Mouse (Mus musculus): ENCODE data around the gene Prcd. TPM values are rescaled to one million over a fixed set of nuclear protein-coding genes. Genes with fewer than 3 reads are reported as not detected.
"Not testable (repeated sequence)": the region's sequence is repeated elsewhere in the genome, so short reads cannot be mapped to it uniquely, and the experiment has no call there.

Gene Prcd
- 0.32 TPM in 1 of 2 replicates, not detected in the other for polyA plus RNA-seq (2015; fragmentation: Nextera tagmentation; extraction: Ambion mirVana)

DNA sequence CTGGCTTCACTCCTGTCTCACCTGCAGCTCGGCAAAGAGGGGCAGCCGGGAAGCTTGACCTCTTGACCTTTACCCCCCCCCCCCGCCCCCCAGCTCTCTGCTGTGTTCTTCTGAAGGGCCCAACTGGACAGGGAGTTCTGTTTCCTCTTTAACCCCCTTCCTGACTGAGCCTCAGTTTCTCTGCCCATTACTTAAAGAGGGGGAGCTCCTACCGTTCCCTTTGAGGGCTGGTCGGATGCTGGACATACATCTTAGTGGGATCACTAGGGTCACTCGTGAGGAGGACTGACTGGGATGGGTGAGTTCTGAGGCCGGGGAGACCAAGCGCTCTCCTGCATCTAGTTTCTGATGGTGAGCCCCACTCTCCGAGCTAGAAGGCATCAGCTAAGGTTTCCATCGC is at the start of gene Prcd:
Gene Prcd (plus strand): TSS at position 301 of the 400 bp plus-strand sequence.
- 7% methylated on average over 10 of the region's 10 CpGs for WGBS (ENCODE audit: insufficient replicate concordance)
- ATAC-seq (no peak), DNase-seq (no peak)
- Histone ChIP-seq H3K9ac (replicated peaks) (peak within 1 kb of the TSS; percentile 34; the same call in 1 of the 2 replicates), H3K27me3 (ENCODE audit: insufficient read depth, low read length) (peaks cover 34% of the 10 kb centered on the region), H3K9me3 (ENCODE audit: low read length) (no peaks in the 10 kb centered on the region), H3K4me2 (ENCODE audit: low read depth, low read length) (peak within 1 kb of the TSS; percentile 65), H3K4me1 (ENCODE audit: insufficient read depth) (peaks cover 14% of the 10 kb centered on the region), H3K36me3 (replicated peaks; ENCODE audit: insufficient read depth, low read length) (no peaks in the 10 kb centered on the region), H3K4me3 (ENCODE audit: low read depth, low read length) (peak within 1 kb of the TSS; percentile 41), H3K27ac (ENCODE audit: low read depth) (no peak within 1 kb of the TSS)
- TF ChIP-seq CTCF (IDR thresholded peaks at IDR 0.05; ENCODE audit: low read depth): no peak
- no peak for TF ChIP-seq EP300 (IDR thresholded peaks at IDR 0.05; ENCODE audit: low read depth)

DNA sequence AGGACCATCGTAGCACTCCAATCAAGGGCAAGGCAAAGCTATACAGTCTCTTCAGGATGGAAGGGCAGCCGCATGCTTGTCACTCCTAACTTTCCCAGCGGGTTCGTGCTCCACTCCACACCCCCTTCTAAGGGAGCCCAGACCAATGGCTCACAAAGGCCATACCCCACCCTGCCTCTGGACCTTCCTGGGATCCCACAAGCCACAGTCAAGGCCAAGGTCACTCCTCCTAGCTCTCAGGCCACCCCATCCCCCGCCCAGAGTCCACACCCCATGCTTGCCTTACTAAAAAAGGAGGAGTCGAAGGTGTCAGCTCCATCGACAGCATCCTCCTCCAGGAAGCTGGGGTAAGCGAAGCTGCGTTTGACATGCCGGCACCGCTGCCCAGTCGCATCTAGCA is 49.2 kb upstream of the Prcd start:
- TF ChIP-seq EP300 (IDR thresholded peaks at IDR 0.05; ENCODE audit: low read depth) (no peak), CTCF (IDR thresholded peaks at IDR 0.05; ENCODE audit: low read depth) (no peak)
- WGBS (ENCODE audit: insufficient replicate concordance): 91% methylated on average over 12 of the region's 12 CpGs
- Histone ChIP-seq H3K9ac (replicated peaks) (no peak overlapping the region), H3K4me2 (ENCODE audit: low read depth, low read length) (no peak overlapping the region), H3K9me3 (ENCODE audit: low read length) (no peaks in the 10 kb centered on the region), H3K4me1 (ENCODE audit: insufficient read depth) (no peaks in the 10 kb centered on the region), H3K36me3 (replicated peaks; ENCODE audit: insufficient read depth, low read length) (peaks cover 87% of the 10 kb centered on the region), H3K4me3 (ENCODE audit: low read depth, low read length) (no peak overlapping the region), H3K27ac (ENCODE audit: low read depth) (no peak overlapping the region), H3K27me3 (ENCODE audit: insufficient read depth, low read length) (no peaks in the 10 kb centered on the region)
- no peak for DNase-seq
- no peak for ATAC-seq

DNA sequence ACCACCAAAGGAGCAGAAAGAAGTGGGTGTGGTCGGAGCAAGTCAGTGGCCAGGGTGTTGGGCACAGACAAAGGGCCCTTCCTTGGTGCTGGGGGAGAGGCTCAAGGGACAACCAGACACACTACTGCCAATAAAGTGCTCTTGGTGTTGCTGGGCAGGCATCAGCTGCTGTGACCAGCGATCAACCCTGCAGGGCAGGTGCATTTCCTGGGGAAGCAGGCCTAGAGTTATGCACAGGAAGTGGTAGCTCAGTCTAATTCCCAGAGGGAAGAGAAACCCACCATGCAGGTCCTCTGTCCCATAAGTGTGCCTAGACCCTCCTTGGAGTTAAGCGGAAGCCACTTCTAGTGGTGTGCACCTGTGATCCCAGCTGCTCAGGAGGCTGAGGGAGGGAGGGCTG is 45.6 kb upstream of the Prcd start:
- peak; percentile 29; the same call in 1 of the 2 replicates for ATAC-seq
- H3K4me2 ChIP-seq (ENCODE audit: low read depth, low read length): no peak overlapping the region
- peaks cover 62% of the 10 kb centered on the region for H3K36me3 ChIP-seq (replicated peaks; ENCODE audit: insufficient read depth, low read length)
- H3K27ac ChIP-seq (ENCODE audit: low read depth): no peak overlapping the region
- H3K4me3 ChIP-seq (ENCODE audit: low read depth, low read length): no peak overlapping the region
- WGBS (ENCODE audit: insufficient replicate concordance): 88% methylated on average over 3 of the region's 3 CpGs
- H3K9me3 ChIP-seq (ENCODE audit: low read length): no peaks in the 10 kb centered on the region
- no peak overlapping the region for H3K9ac ChIP-seq (replicated peaks)
- H3K4me1 ChIP-seq (ENCODE audit: insufficient read depth): peaks cover 16% of the 10 kb centered on the region
- TF ChIP-seq EP300 (IDR thresholded peaks at IDR 0.05; ENCODE audit: low read depth) (no peak), CTCF (IDR thresholded peaks at IDR 0.05; ENCODE audit: low read depth) (no peak)
- H3K27me3 ChIP-seq (ENCODE audit: insufficient read depth, low read length): no peaks in the 10 kb centered on the region
- DNase-seq: no peak

DNA sequence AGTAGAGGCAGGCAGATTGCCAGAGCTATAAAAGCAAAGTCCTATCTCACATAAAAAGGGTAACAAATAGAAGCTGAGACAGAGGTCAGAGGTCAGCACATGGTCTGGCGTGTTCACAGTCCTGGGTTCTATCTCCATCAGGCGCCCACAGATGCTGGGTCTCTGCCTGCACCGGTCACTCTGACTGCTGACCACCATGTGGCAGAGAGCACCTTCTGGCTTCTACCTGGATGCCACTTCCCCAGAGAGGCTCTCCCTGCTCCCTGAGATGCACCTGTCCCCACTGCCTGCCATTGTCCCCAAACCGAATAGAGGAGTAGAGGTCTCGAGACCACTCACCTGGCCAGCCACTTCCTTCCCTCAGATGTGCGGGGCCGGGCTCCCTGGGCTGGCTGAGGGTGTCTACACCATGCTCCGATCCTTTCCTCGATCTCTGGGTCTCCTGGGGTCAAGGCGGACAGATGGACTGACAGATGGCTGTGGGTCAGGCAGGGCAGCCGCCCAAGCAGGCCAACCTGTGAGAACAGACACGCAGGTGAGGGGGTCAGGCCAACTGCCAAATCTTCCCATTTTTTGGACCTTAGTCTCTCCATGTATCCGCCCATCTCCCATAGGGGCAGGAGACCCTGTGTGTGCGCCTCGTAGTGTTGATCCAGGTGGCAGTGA is 43.2 kb upstream of the Prcd start:
- WGBS (ENCODE audit: insufficient replicate concordance): 77% methylated on average over 15 of the region's 15 CpGs
- DNase-seq: no peak
- Histone ChIP-seq H3K27ac (ENCODE audit: low read depth) (no peak overlapping the region), H3K4me3 (ENCODE audit: low read depth, low read length) (no peak overlapping the region), H3K27me3 (ENCODE audit: insufficient read depth, low read length) (no peaks in the 10 kb centered on the region), H3K9me3 (ENCODE audit: low read length) (no peaks in the 10 kb centered on the region), H3K4me2 (ENCODE audit: low read depth, low read length) (no peak overlapping the region), H3K9ac (replicated peaks) (no peak overlapping the region), H3K4me1 (ENCODE audit: insufficient read depth) (peaks cover 36% of the 10 kb centered on the region), H3K36me3 (replicated peaks; ENCODE audit: insufficient read depth, low read length) (peaks cover 41% of the 10 kb centered on the region)
- no peak for ATAC-seq
- TF ChIP-seq EP300 (IDR thresholded peaks at IDR 0.05; ENCODE audit: low read depth) (no peak), CTCF (IDR thresholded peaks at IDR 0.05; ENCODE audit: low read depth) (no peak)

DNA sequence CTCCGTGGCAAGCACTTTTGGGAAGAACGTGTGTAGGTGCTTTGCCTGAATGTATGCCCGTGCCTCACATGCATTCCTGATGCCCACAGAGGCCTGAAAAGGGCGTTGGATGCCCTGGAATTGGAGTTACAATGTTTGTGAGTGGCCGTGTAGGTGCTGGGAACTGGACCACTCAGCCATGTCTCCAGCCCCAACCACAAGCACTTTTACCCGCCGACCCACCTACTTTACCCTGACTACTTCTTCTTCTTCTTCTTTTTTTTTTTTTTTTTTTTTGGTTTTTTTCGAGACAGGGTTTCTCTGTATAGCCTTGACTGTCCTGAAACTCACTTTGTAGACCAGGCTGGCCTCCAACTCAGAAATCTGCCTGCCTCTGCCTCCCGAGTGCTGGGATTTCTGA is 42.2 kb upstream of the Prcd start:
- DNase-seq; H3K27me3 ChIP-seq (ENCODE audit: insufficient read depth, low read length); H3K4me2 ChIP-seq (ENCODE audit: low read depth, low read length); ATAC-seq; H3K9me3 ChIP-seq (ENCODE audit: low read length); H3K9ac ChIP-seq (replicated peaks); H3K4me3 ChIP-seq (ENCODE audit: low read depth, low read length): not testable (repeated sequence)
- Histone ChIP-seq H3K4me1 (ENCODE audit: insufficient read depth) (peaks cover 46% of the 10 kb centered on the region), H3K27ac (ENCODE audit: low read depth) (peak overlapping the region; percentile 34; the same call in 1 of the 2 replicates), H3K36me3 (replicated peaks; ENCODE audit: insufficient read depth, low read length) (peaks cover 31% of the 10 kb centered on the region)
- WGBS (ENCODE audit: insufficient replicate concordance): 58% methylated on average over 9 of the region's 9 CpGs

DNA sequence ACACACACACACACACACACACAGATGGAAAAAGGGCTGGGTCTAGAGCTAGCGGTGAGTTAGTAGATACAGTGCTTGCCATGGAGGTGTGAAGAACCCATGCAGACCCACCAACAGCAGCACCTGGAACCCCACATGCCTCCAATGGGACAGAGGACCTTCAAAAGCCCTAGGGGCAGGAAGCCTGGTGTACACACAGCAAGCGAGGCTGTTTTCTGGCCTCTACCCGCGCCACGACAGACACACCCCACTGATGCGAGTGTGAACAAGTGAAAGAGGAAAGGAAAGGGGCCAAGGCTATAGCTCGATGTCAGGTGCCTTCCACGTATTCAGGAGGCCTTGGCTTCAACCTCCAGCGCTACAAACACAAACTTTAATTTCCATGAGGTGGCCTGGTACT is 41.5 kb upstream of the Prcd start:
- peaks cover 53% of the 10 kb centered on the region for H3K4me1 ChIP-seq (ENCODE audit: insufficient read depth)

More for the DNA sequence above, 41.5 kb upstream of the Prcd start:
- no peak for ATAC-seq
- Histone ChIP-seq H3K4me3 (ENCODE audit: low read depth, low read length) (no peak overlapping the region), H3K27ac (ENCODE audit: low read depth) (peak overlapping the region; percentile 7; the same call in 1 of the 2 replicates), H3K9me3 (ENCODE audit: low read length) (no peaks in the 10 kb centered on the region), H3K27me3 (ENCODE audit: insufficient read depth, low read length) (no peaks in the 10 kb centered on the region), H3K36me3 (replicated peaks; ENCODE audit: insufficient read depth, low read length) (peaks cover 24% of the 10 kb centered on the region), H3K4me2 (ENCODE audit: low read depth, low read length) (no peak overlapping the region), H3K9ac (replicated peaks) (no peak overlapping the region)
- no peak for DNase-seq
- WGBS (ENCODE audit: insufficient replicate concordance): 63% methylated on average over 9 of the region's 9 CpGs
- TF ChIP-seq CTCF (IDR thresholded peaks at IDR 0.05; ENCODE audit: low read depth) (no peak), EP300 (IDR thresholded peaks at IDR 0.05; ENCODE audit: low read depth) (no peak)
